Mouse (Mus musculus) hindbrain, embryonic 14.5 days (tissue): Measurements from ENCODE around the gene Bcar3. TPM values are rescaled to one million over a fixed set of nuclear protein-coding genes. Genes with fewer than 3 reads are reported as not detected.

Experiments used
- ATAC-seq: fragments of 200-750 bp; cut with Nextera tagmentation; 2 replicates; pipeline ENCODE4 v1.8.0; 2017; ENCODE audit warnings: moderate number of reproducible peaks, mild to moderate bottlenecking, moderate TSS enrichment, moderate library complexity; ENCODE audit not compliant: low FRiP score
- DNase-seq: peaks from one replicate; pipeline ENCODE4 v3.0.0-alpha.2; 2015; ENCODE audit warnings: low spot score
- H3K27ac ChIP-seq: fragments of 300-500 bp; sonication (generic); 2 replicates; pipeline ENCODE4 v1.5.1; 2014; ENCODE audit warnings: mild to moderate bottlenecking, moderate library complexity
- H3K27me3 ChIP-seq: fragments of 300-500 bp; sonication (generic); 2 replicates; pipeline ENCODE4 v1.6.1; 2014; ENCODE audit warnings: mild to moderate bottlenecking, low read length, mixed read lengths; ENCODE audit not compliant: control insufficient read depth, insufficient read depth
- H3K36me3 ChIP-seq: fragments of 300-500 bp; sonication (generic); replicated peaks from 2 replicates; pipeline ENCODE4 v1.6.1; 2014; ENCODE audit not compliant: control insufficient read depth, insufficient read depth
- H3K4me1 ChIP-seq: fragments of 300-500 bp; sonication (generic); replicated peaks from 2 replicates; pipeline ENCODE4 v1.6.1; 2014; ENCODE audit warnings: antibody characterized with exemption, low read length, mixed read lengths; ENCODE audit not compliant: control insufficient read depth, insufficient read depth
- H3K4me2 ChIP-seq: fragments of 300-500 bp; sonication (generic); replicated peaks from 2 replicates; pipeline ENCODE4 v1.6.1; 2014; ENCODE audit warnings: mild to moderate bottlenecking, moderate library complexity
- H3K4me3 ChIP-seq: fragments of 300-500 bp; sonication (generic); replicated peaks from 2 replicates; pipeline ENCODE4 v1.5.1; 2014; ENCODE audit warnings: mild to moderate bottlenecking, low read length
- H3K9ac ChIP-seq: fragments of 300-500 bp; sonication (generic); 2 replicates; pipeline ENCODE4 v1.6.1; 2014
- H3K9me3 ChIP-seq: fragments of 300-500 bp; sonication (generic); 2 replicates; pipeline ENCODE4 v1.6.1; 2016; ENCODE audit warnings: low read length; ENCODE audit not compliant: control insufficient read depth
- WGBS: fragments of 180-500 bp; shearing (Covaris S2); extraction: QIAGEN DNeasy Blood & Tissue Kit; methylation state at CpG from one replicate; pipeline ENCODE4 v1.1.7; 2014; 5-methylcytosine and 5-hydroxymethylcytosine counted together
- polyA plus RNA-seq: library from polyadenylated mRNA; unstranded; fragments of >200 nt; fragmentation: Nextera tagmentation; extraction: Ambion mirVana; gene quantifications from 2 replicates; pipeline ENCODE4 v1.2.1, GENCODE M21; 2014

Gene Bcar3
- polyA plus RNA-seq, 1 experiment from 2014 or later: 6.2 TPM

GRCm38 (mm10) chr3:122324528-122324927 is 30.6 kb downstream of the Bcar3 start:
- Histone ChIP-seq H3K36me3 (no peaks in the 10 kb centered on the region), H3K9me3 (no peaks in the 10 kb centered on the region), H3K4me1 (no peaks in the 10 kb centered on the region), H3K4me2 (no peak overlapping the region), H3K4me3 (no peak overlapping the region), H3K27ac (no peak overlapping the region), H3K27me3 (no peaks in the 10 kb centered on the region), H3K9ac (no peak overlapping the region)
- ATAC-seq (no peak), DNase-seq (no peak)
- WGBS: 93% methylated on average over 3 of the region's 3 CpGs

- no peaks in the 10 kb centered on the region for H3K36me3 ChIP-seq
- no peak for ATAC-seq
- WGBS: 89% methylated on average over 12 of the region's 12 CpGs
Measured at GRCm38 (mm10) chr3:122330484-122330883, 36.5 kb downstream of the Bcar3 start.

GRCm38 (mm10) chr3:122333493-122333892 is 39.6 kb downstream of the Bcar3 start:
- H3K4me3 ChIP-seq: no peak overlapping the region

More at GRCm38 (mm10) chr3:122330484-122330883, 36.5 kb downstream of the Bcar3 start:
- no peak overlapping the region for H3K27ac ChIP-seq
- no peak overlapping the region for H3K9ac ChIP-seq
- no peak for DNase-seq
- H3K9me3 ChIP-seq: no peaks in the 10 kb centered on the region
- no peaks in the 10 kb centered on the region for H3K27me3 ChIP-seq
- no peak overlapping the region for H3K4me2 ChIP-seq
- no peak overlapping the region for H3K4me3 ChIP-seq
- H3K4me1 ChIP-seq: peaks cover 5% of the 10 kb centered on the region; the same call in 1 of the 2 replicates

GRCm38 (mm10) chr3:122333902-122334301 is 40.0 kb downstream of the Bcar3 start:
- H3K4me2 ChIP-seq: no peak overlapping the region
- WGBS: 56% methylated on average over 7 of the region's 7 CpGs
- H3K27ac ChIP-seq: no peak overlapping the region
- no peak overlapping the region for H3K4me3 ChIP-seq
- no peak for ATAC-seq
- no peaks in the 10 kb centered on the region for H3K9me3 ChIP-seq
- DNase-seq: no peak
- H3K9ac ChIP-seq: no peak overlapping the region
- no peaks in the 10 kb centered on the region for H3K27me3 ChIP-seq
- no peaks in the 10 kb centered on the region for H3K36me3 ChIP-seq
- H3K4me1 ChIP-seq: peaks cover 5% of the 10 kb centered on the region; the same call in 1 of the 2 replicates

More at GRCm38 (mm10) chr3:122333493-122333892, 39.6 kb downstream of the Bcar3 start:
- Histone ChIP-seq H3K9me3 (no peaks in the 10 kb centered on the region), H3K4me1 (peaks cover 5% of the 10 kb centered on the region; the same call in 1 of the 2 replicates), H3K27me3 (no peaks in the 10 kb centered on the region), H3K4me2 (no peak overlapping the region), H3K36me3 (no peaks in the 10 kb centered on the region), H3K9ac (no peak overlapping the region), H3K27ac (no peak overlapping the region)
- no peak for DNase-seq
- ATAC-seq: no peak
- 14% methylated on average over 4 of the region's 4 CpGs for WGBS

GRCm38 (mm10) chr3:122334375-122334774 is 40.4 kb downstream of the Bcar3 start:
- Histone ChIP-seq H3K4me3 (no peak overlapping the region), H3K4me1 (peaks cover 5% of the 10 kb centered on the region; the same call in 1 of the 2 replicates), H3K36me3 (no peaks in the 10 kb centered on the region), H3K27ac (no peak overlapping the region), H3K27me3 (no peaks in the 10 kb centered on the region), H3K4me2 (no peak overlapping the region), H3K9ac (no peak overlapping the region), H3K9me3 (no peaks in the 10 kb centered on the region)
- DNase-seq: no peak
- WGBS: 83% methylated on average over 7 of the region's 7 CpGs
- no peak for ATAC-seq

- no peak overlapping the region for H3K4me2 ChIP-seq
- H3K36me3 ChIP-seq: no peaks in the 10 kb centered on the region
- no peak overlapping the region for H3K4me3 ChIP-seq
- peaks cover 5% of the 10 kb centered on the region; the same call in 1 of the 2 replicates for H3K4me1 ChIP-seq
- no peak for ATAC-seq
- H3K27me3 ChIP-seq: no peaks in the 10 kb centered on the region
- DNase-seq: no peak
- H3K9me3 ChIP-seq: no peaks in the 10 kb centered on the region
- H3K27ac ChIP-seq: no peak overlapping the region
- no peak overlapping the region for H3K9ac ChIP-seq
- 90% methylated on average over 4 of the region's 4 CpGs for WGBS
Measured at GRCm38 (mm10) chr3:122336030-122336429, 42.1 kb downstream of the Bcar3 start.

- H3K4me1 ChIP-seq: peaks cover 5% of the 10 kb centered on the region; the same call in 1 of the 2 replicates
- H3K4me3 ChIP-seq: no peak overlapping the region
- no peaks in the 10 kb centered on the region for H3K27me3 ChIP-seq
- ATAC-seq (no peak), DNase-seq (no peak)
- no peak overlapping the region for H3K4me2 ChIP-seq
- H3K27ac ChIP-seq: no peak overlapping the region
- H3K36me3 ChIP-seq: no peaks in the 10 kb centered on the region
- H3K9ac ChIP-seq: no peak overlapping the region
- no peaks in the 10 kb centered on the region for H3K9me3 ChIP-seq
- 78% methylated on average over 5 of the region's 5 CpGs for WGBS
Measured at GRCm38 (mm10) chr3:122337992-122338391, 44.1 kb downstream of the Bcar3 start.

GRCm38 (mm10) chr3:122338897-122339296 is 45.0 kb downstream of the Bcar3 start:
- Histone ChIP-seq H3K9me3 (no peaks in the 10 kb centered on the region), H3K36me3 (no peaks in the 10 kb centered on the region), H3K9ac (no peak overlapping the region), H3K4me3 (no peak overlapping the region), H3K4me1 (peaks cover 4% of the 10 kb centered on the region; the same call in 1 of the 2 replicates), H3K27me3 (no peaks in the 10 kb centered on the region), H3K27ac (no peak overlapping the region), H3K4me2 (no peak overlapping the region)
- DNase-seq (no peak), ATAC-seq (no peak)
- WGBS: 95% methylated on average over 7 of the region's 7 CpGs

- H3K27ac ChIP-seq: no peak overlapping the region
- no peak for ATAC-seq
- no peaks in the 10 kb centered on the region for H3K27me3 ChIP-seq
- no peak for DNase-seq
- no peak overlapping the region for H3K9ac ChIP-seq
- WGBS: 77% methylated on average over 13 of the region's 13 CpGs
- H3K4me1 ChIP-seq: no peaks in the 10 kb centered on the region
- no peak overlapping the region for H3K4me2 ChIP-seq
- H3K36me3 ChIP-seq: no peaks in the 10 kb centered on the region
- no peaks in the 10 kb centered on the region for H3K9me3 ChIP-seq
- no peak overlapping the region for H3K4me3 ChIP-seq
Measured at GRCm38 (mm10) chr3:122340135-122341068, 46.5 kb downstream of the Bcar3 start.
